Mouse (Mus musculus) hindbrain, embryonic 16.5 days (tissue): ENCODE results near the gene Cx3cr1. TPM values are rescaled to one million over a fixed set of nuclear protein-coding genes. Genes with fewer than 3 reads are reported as not detected.

Experiments used
- ATAC-seq: fragments of 200-750 bp; cut with Nextera tagmentation; 2 replicates; pipeline ENCODE4 v1.8.0; 2017; ENCODE audit warnings: moderate TSS enrichment, moderate library complexity
- H3K27ac ChIP-seq: fragments of 300-500 bp; sonication (generic); 2 replicates; pipeline ENCODE4 v1.5.1; 2014; ENCODE audit warnings: low read depth, mild to moderate bottlenecking, control low read depth, low read length, moderate library complexity
- H3K27me3 ChIP-seq: fragments of 300-500 bp; sonication (generic); replicated peaks from 2 replicates; pipeline ENCODE4 v1.6.1; 2014; ENCODE audit warnings: low read length; ENCODE audit not compliant: control insufficient read depth, insufficient read depth
- H3K36me3 ChIP-seq: fragments of 300-500 bp; sonication (generic); 2 replicates; pipeline ENCODE4 v1.6.1; 2014; ENCODE audit warnings: mild to moderate bottlenecking, low read length, moderate library complexity, mixed read lengths; ENCODE audit not compliant: control insufficient read depth, insufficient read depth
- H3K4me1 ChIP-seq: fragments of 300-500 bp; sonication (generic); 2 replicates; pipeline ENCODE4 v1.6.1; 2014; ENCODE audit warnings: low read depth, low read length; ENCODE audit not compliant: control insufficient read depth, insufficient read depth
- H3K4me2 ChIP-seq: fragments of 300-500 bp; sonication (generic); 2 replicates; pipeline ENCODE4 v1.6.1; 2014; ENCODE audit warnings: mild to moderate bottlenecking, low read length, control low read depth, moderate library complexity
- H3K4me3 ChIP-seq: fragments of 300-500 bp; sonication (generic); 2 replicates; pipeline ENCODE4 v1.5.1; 2014; ENCODE audit warnings: mild to moderate bottlenecking, low read length, control low read depth, moderate library complexity
- H3K9ac ChIP-seq: fragments of 300-500 bp; sonication (generic); 2 replicates; pipeline ENCODE4 v1.6.1; 2014; ENCODE audit warnings: low read depth, mild to moderate bottlenecking, control low read depth, low read length, moderate library complexity
- H3K9me3 ChIP-seq: fragments of 300-500 bp; sonication (generic); 2 replicates; pipeline ENCODE4 v1.6.1; 2014; ENCODE audit warnings: mild to moderate bottlenecking, low read length, moderate library complexity; ENCODE audit not compliant: control insufficient read depth
- WGBS: fragments of 180-500 bp; shearing (Covaris S2); extraction: QIAGEN DNeasy Blood & Tissue Kit; methylation state at CpG from one replicate; pipeline ENCODE4 v1.1.7; 2014; 5-methylcytosine and 5-hydroxymethylcytosine counted together
- polyA plus RNA-seq: library from polyadenylated mRNA; unstranded; fragments of >200 nt; fragmentation: Nextera tagmentation; extraction: Ambion mirVana; gene quantifications from 2 replicates; pipeline ENCODE4 v1.2.1, GENCODE M21; 2015

Gene Cx3cr1
- polyA plus RNA-seq, 1 experiment from 2014 or later: 10.0 TPM

- WGBS: 85% methylated on average over 6 of the region's 6 CpGs
- H3K9me3 ChIP-seq: no peaks in the 10 kb centered on the region
Observed at GRCm38 (mm10) chr9:119978811-119979441, 90.8 kb downstream of the Cx3cr1 start.

GRCm38 (mm10) chr9:119978151-119978810 is 91.4 kb downstream of the Cx3cr1 start:
- Histone ChIP-seq H3K27me3 (peaks cover 3% of the 10 kb centered on the region; the same call in 1 of the 2 replicates), H3K4me1 (peaks cover 34% of the 10 kb centered on the region), H3K9ac (no peak overlapping the region), H3K4me3 (no peak overlapping the region), H3K4me2 (no peak overlapping the region), H3K27ac (no peak overlapping the region), H3K36me3 (no peaks in the 10 kb centered on the region), H3K9me3 (no peaks in the 10 kb centered on the region)
- no peak for ATAC-seq
- 49% methylated on average over 9 of the region's 9 CpGs for WGBS

More at GRCm38 (mm10) chr9:119978811-119979441, 90.8 kb downstream of the Cx3cr1 start:
- Histone ChIP-seq H3K4me1 (peaks cover 38% of the 10 kb centered on the region), H3K4me2 (no peak overlapping the region), H3K36me3 (no peaks in the 10 kb centered on the region), H3K9ac (no peak overlapping the region), H3K4me3 (no peak overlapping the region), H3K27me3 (peaks cover 3% of the 10 kb centered on the region; the same call in 1 of the 2 replicates), H3K27ac (no peak overlapping the region)
- ATAC-seq: no peak

- Histone ChIP-seq H3K4me2 (0 out of 2 replicates have a peak overlapping the region, but pooled peaks have one; percentile 3), H3K36me3 (no peaks in the 10 kb centered on the region), H3K9me3 (no peaks in the 10 kb centered on the region), H3K4me1 (peaks cover 27% of the 10 kb centered on the region), H3K27me3 (no peaks in the 10 kb centered on the region), H3K27ac (no peak overlapping the region), H3K9ac (no peak overlapping the region), H3K4me3 (no peak overlapping the region)
- ATAC-seq: no peak
- WGBS: 50% methylated on average over 5 of the region's 5 CpGs
Observed at GRCm38 (mm10) chr9:119977557-119978060, 92.1 kb downstream of the Cx3cr1 start.

GRCm38 (mm10) chr9:119976704-119977556 is 92.7 kb downstream of the Cx3cr1 start:
- no peaks in the 10 kb centered on the region for H3K36me3 ChIP-seq
- no peak for ATAC-seq
- peaks cover 21% of the 10 kb centered on the region for H3K4me1 ChIP-seq
- H3K4me3 ChIP-seq: no peak overlapping the region
- H3K27me3 ChIP-seq: no peaks in the 10 kb centered on the region
- no peaks in the 10 kb centered on the region for H3K9me3 ChIP-seq
- no peak overlapping the region for H3K27ac ChIP-seq
- H3K9ac ChIP-seq: no peak overlapping the region
- H3K4me2 ChIP-seq: no peak overlapping the region
- WGBS: 61% methylated on average over 17 of the region's 17 CpGs

GRCm38 (mm10) chr9:119975286-119975685 is 94.4 kb downstream of the Cx3cr1 start:
- H3K27ac ChIP-seq: no peak overlapping the region
- H3K9me3 ChIP-seq: no peaks in the 10 kb centered on the region
- no peak overlapping the region for H3K4me3 ChIP-seq
- no peaks in the 10 kb centered on the region for H3K36me3 ChIP-seq
- no peak overlapping the region for H3K9ac ChIP-seq
- H3K27me3 ChIP-seq: no peaks in the 10 kb centered on the region
- peaks cover 16% of the 10 kb centered on the region for H3K4me1 ChIP-seq
- WGBS: 96% methylated on average over 4 of the region's 4 CpGs
- ATAC-seq: no peak
- H3K4me2 ChIP-seq: no peak overlapping the region

GRCm38 (mm10) chr9:119974609-119975008 is 95.1 kb downstream of the Cx3cr1 start:
- Histone ChIP-seq H3K4me1 (peaks cover 17% of the 10 kb centered on the region), H3K36me3 (no peaks in the 10 kb centered on the region), H3K27ac (no peak overlapping the region), H3K4me3 (no peak overlapping the region), H3K4me2 (no peak overlapping the region), H3K9ac (no peak overlapping the region), H3K9me3 (no peaks in the 10 kb centered on the region), H3K27me3 (no peaks in the 10 kb centered on the region)
- no peak for ATAC-seq
- WGBS: 76% methylated on average over 5 of the region's 5 CpGs

- 91% methylated on average over 27 of the region's 27 CpGs for WGBS
- H3K36me3 ChIP-seq: no peaks in the 10 kb centered on the region
- no peak overlapping the region for H3K27ac ChIP-seq
- peaks cover 17% of the 10 kb centered on the region for H3K4me1 ChIP-seq
- H3K4me3 ChIP-seq: no peak overlapping the region
- no peaks in the 10 kb centered on the region for H3K27me3 ChIP-seq
- no peak overlapping the region for H3K9ac ChIP-seq
- H3K9me3 ChIP-seq: no peaks in the 10 kb centered on the region
- ATAC-seq: no peak
- no peak overlapping the region for H3K4me2 ChIP-seq
Observed at GRCm38 (mm10) chr9:119973869-119974520, 95.7 kb downstream of the Cx3cr1 start.

- no peak overlapping the region for H3K4me2 ChIP-seq
- WGBS: 90% methylated on average over 23 of the region's 23 CpGs
Observed at GRCm38 (mm10) chr9:119973281-119973680, 96.4 kb downstream of the Cx3cr1 start.

More at GRCm38 (mm10) chr9:119973281-119973680, 96.4 kb downstream of the Cx3cr1 start:
- no peaks in the 10 kb centered on the region for H3K9me3 ChIP-seq
- no peak for ATAC-seq
- no peak overlapping the region for H3K27ac ChIP-seq
- H3K36me3 ChIP-seq: no peaks in the 10 kb centered on the region
- no peaks in the 10 kb centered on the region for H3K27me3 ChIP-seq
- H3K9ac ChIP-seq: no peak overlapping the region
- peaks cover 17% of the 10 kb centered on the region for H3K4me1 ChIP-seq
- no peak overlapping the region for H3K4me3 ChIP-seq
